Comparison of ENCODE assay signal across 25 mouse cellular contexts in the genomic region with DNA sequence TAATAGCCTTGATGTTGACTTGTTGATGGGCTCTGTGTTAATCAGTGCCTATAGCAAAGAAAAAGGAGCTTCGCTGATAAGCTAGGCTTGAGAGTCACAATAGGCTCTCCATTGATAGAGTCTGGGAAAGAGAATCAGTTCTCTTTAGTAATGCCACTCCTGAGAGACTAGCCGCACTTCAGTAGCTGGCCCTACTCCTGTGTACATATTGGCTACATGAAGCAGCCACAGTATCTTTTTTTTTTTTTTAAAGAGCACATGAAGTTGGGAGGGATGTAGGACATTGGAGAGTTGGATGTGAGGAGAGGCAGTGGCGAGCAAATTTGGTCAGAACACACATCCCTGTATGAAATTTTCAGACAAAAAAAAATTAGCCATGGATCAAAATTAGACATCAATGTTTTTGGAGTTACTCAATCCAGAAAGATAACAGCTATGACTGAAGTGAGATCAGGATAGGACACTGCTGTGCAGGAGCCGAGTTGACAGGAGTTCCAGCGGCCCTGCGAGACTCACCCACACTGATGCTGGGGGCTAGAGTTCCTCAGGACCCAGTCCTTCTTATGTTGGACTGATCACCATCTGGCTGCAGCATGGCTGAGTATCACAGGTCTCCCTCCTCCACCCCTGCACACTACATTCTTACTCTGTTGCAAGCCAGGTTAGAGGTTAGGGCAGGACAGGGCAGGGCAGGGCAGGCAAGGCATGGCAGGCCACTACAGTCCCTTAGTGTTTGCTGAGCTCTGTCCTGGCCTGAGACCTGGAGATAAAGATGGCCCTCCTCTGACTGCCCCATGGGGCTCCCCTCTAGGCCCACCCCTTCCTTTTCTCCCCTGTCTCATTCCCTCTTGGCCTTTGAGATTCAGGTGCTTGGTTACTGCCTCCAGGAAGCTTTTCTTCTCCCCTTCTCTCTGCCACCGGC. TPM values are rescaled to one million over a fixed set of nuclear protein-coding genes. Genes with fewer than 3 reads are reported as not detected.
DNase-seq lines count a peak whose midpoint lies in the region; ATAC-seq and TF ChIP-seq lines count a peak whose summit lies in the region.
"Had no signal": no experiment of that assay in that cellular context is flagged by ENCODE, and none has a peak within 500 bp of the region (broad histone marks: within the 10 kb centered on the region; RNA-seq: fewer than 3 reads in every experiment).

No protein-coding gene starts in this region.

- no peak overlapping the region for H3K27ac ChIP-seq in midbrain, embryonic 14.5 days (replicated peaks; ENCODE audit: low read depth, low read length)
- H3K27ac ChIP-seq in midbrain, postnatal 0 days (ENCODE audit: low read depth, low read length) = no peak overlapping the region
- no peak overlapping the region; the same call in 1 of the 2 replicates for H3K27ac ChIP-seq in lung, embryonic 16.5 days (ENCODE audit: low read length)
- no peak overlapping the region for H3K27ac ChIP-seq in kidney, embryonic 14.5 days (ENCODE audit: low read depth, low read length)
- H3K27ac ChIP-seq: gastrocnemius, adult 2 months; hindbrain, embryonic 10.5 days; kidney, embryonic 15.5 days had no signal

- H3K36me3 ChIP-seq in midbrain, embryonic 14.5 days (ENCODE audit: control insufficient read depth, insufficient read depth, low read length) = no peaks in the 10 kb centered on the region
- H3K36me3 ChIP-seq in midbrain, postnatal 0 days (ENCODE audit: insufficient read depth, low read length) = no peaks in the 10 kb centered on the region
- no peaks in the 10 kb centered on the region for H3K36me3 ChIP-seq in lung, embryonic 16.5 days (ENCODE audit: control insufficient read depth, insufficient read depth, low read length)
- no peaks in the 10 kb centered on the region for H3K36me3 ChIP-seq in kidney, embryonic 14.5 days (ENCODE audit: control insufficient read depth, insufficient read depth, low read length)
- H3K36me3 ChIP-seq: hindbrain, embryonic 10.5 days; kidney, embryonic 15.5 days had no signal

- ATAC-seq in midbrain, embryonic 14.5 days (ENCODE audit: low FRiP score, low TSS enrichment) = peak; percentile 29; the same call in 1 of the 2 replicates
- no peak for ATAC-seq in midbrain, postnatal 0 days (ENCODE audit: low FRiP score)
- ATAC-seq in lung, embryonic 16.5 days (ENCODE audit: low read depth) = peak; percentile 75
- ATAC-seq in kidney, embryonic 14.5 days (ENCODE audit: low FRiP score, low TSS enrichment) = no peak
- ATAC-seq: forebrain, postnatal 0 days; midbrain, embryonic 16.5 days had no signal

- no peaks in the 10 kb centered on the region for H3K27me3 ChIP-seq in midbrain, embryonic 14.5 days (ENCODE audit: control insufficient read depth, insufficient read depth, low read length)
- H3K27me3 ChIP-seq in midbrain, postnatal 0 days (ENCODE audit: insufficient read depth, low read length) = no peaks in the 10 kb centered on the region
- H3K27me3 ChIP-seq in lung, embryonic 16.5 days (ENCODE audit: control insufficient read depth, insufficient read depth, low read depth, low read length) = no peaks in the 10 kb centered on the region
- no peaks in the 10 kb centered on the region for H3K27me3 ChIP-seq in kidney, embryonic 14.5 days (ENCODE audit: control insufficient read depth, insufficient read depth, low read length)
- H3K27me3 ChIP-seq: kidney, embryonic 15.5 days had no signal

- no peak overlapping the region for H3K4me3 ChIP-seq in midbrain, embryonic 14.5 days (replicated peaks; ENCODE audit: low read depth, low read length)
- no peak overlapping the region for H3K4me3 ChIP-seq in midbrain, postnatal 0 days (ENCODE audit: low read depth, low read length)
- H3K4me3 ChIP-seq in lung, embryonic 16.5 days (ENCODE audit: low read length) = no peak overlapping the region
- H3K4me3 ChIP-seq in kidney, embryonic 14.5 days (ENCODE audit: low read length) = no peak overlapping the region
- H3K4me3 ChIP-seq: gastrocnemius, adult 2 months; hindbrain, embryonic 10.5 days; kidney, embryonic 15.5 days had no signal

- H3K9ac ChIP-seq in midbrain, embryonic 14.5 days (replicated peaks; ENCODE audit: low read length) = no peak overlapping the region
- H3K9ac ChIP-seq in midbrain, postnatal 0 days (replicated peaks; ENCODE audit: low read length, poor library complexity, severe bottlenecking) = no peak overlapping the region
- no peak overlapping the region for H3K9ac ChIP-seq in lung, embryonic 16.5 days (ENCODE audit: low read length)
- no peak overlapping the region for H3K9ac ChIP-seq in kidney, embryonic 14.5 days (ENCODE audit: low read depth, low read length)
- H3K9ac ChIP-seq: forebrain, postnatal 0 days; kidney, embryonic 15.5 days had no signal

- H3K4me2 ChIP-seq in midbrain, embryonic 14.5 days (ENCODE audit: low read length) = no peak overlapping the region
- H3K4me2 ChIP-seq in midbrain, postnatal 0 days (ENCODE audit: low read depth, low read length, poor library complexity, severe bottlenecking) = no peak overlapping the region
- H3K4me2 ChIP-seq in lung, embryonic 16.5 days (ENCODE audit: low read depth, low read length) = no peak overlapping the region
- no peak overlapping the region for H3K4me2 ChIP-seq in kidney, embryonic 14.5 days (replicated peaks; ENCODE audit: low read depth, low read length)
- H3K4me2 ChIP-seq: kidney, embryonic 15.5 days had no signal

- H3K9me3 ChIP-seq in midbrain, embryonic 14.5 days (ENCODE audit: control insufficient read depth, low read length) = no peaks in the 10 kb centered on the region; the same call in 1 of the 2 replicates
- H3K9me3 ChIP-seq in midbrain, postnatal 0 days (ENCODE audit: low read length) = no peaks in the 10 kb centered on the region
- no peaks in the 10 kb centered on the region for H3K9me3 ChIP-seq in lung, embryonic 16.5 days (ENCODE audit: control insufficient read depth, low read length)
- no peaks in the 10 kb centered on the region for H3K9me3 ChIP-seq in kidney, embryonic 14.5 days (ENCODE audit: control insufficient read depth, low read length)
- H3K9me3 ChIP-seq: hindbrain, embryonic 10.5 days; kidney, embryonic 15.5 days had no signal

- H3K4me1 ChIP-seq in midbrain, embryonic 14.5 days (ENCODE audit: control insufficient read depth, insufficient read depth, low read length) = no peaks in the 10 kb centered on the region
- H3K4me1 ChIP-seq in midbrain, postnatal 0 days (ENCODE audit: insufficient read depth, low read length) = no peaks in the 10 kb centered on the region
- no peaks in the 10 kb centered on the region for H3K4me1 ChIP-seq in lung, embryonic 16.5 days (replicated peaks; ENCODE audit: control insufficient read depth, insufficient read depth, low read length)
- H3K4me1 ChIP-seq in kidney, embryonic 14.5 days (ENCODE audit: control insufficient read depth, insufficient read depth, low read length) = no peaks in the 10 kb centered on the region
- H3K4me1 ChIP-seq: hindbrain, embryonic 10.5 days; kidney, embryonic 15.5 days had no signal

- DNase-seq in adrenal gland, adult 2 months = peak; percentile 27
- DNase-seq in adrenal gland, postnatal 10 days = no peak
- DNase-seq in midbrain, embryonic 14.5 days = no peak
- no peak for DNase-seq in midbrain, postnatal 0 days (ENCODE audit: low spot score)
- DNase-seq in adipocyte (ENCODE audit: low spot score) = no peak
- DNase-seq in spleen, postnatal 36 days (ENCODE audit: low spot score in 2 of 2) = no peak
- DNase-seq: adrenal gland, adult 8-10 months; cerebellum, adult 18-20 months; forebrain, postnatal 0 days; gastrocnemius, adult 2 months; left cerebral cortex, postnatal 4 days; right cerebral cortex, adult 18-20 months had no signal

- WGBS in midbrain, embryonic 14.5 days = 85% methylated on average over 7 of the region's 7 CpGs
- WGBS in midbrain, postnatal 0 days = 90% methylated on average over 7 of the region's 7 CpGs
- WGBS in lung, embryonic 16.5 days = 47% methylated on average over 7 of the region's 7 CpGs
- 90% methylated on average over 7 of the region's 7 CpGs for WGBS in kidney, embryonic 14.5 days

- no peak for TF ChIP-seq CTCF in midbrain, postnatal 0 days (IDR thresholded peaks at IDR 0.05)

RNA-seq across cellular contexts. Expression of gene Serpina6, which starts 1.6 kb away (rescaled TPM):
- total RNA-seq in adrenal gland, adult 2 months (2021) = 1 to 10 TPM; 1.7 to 5.4 TPM
- polyA plus RNA-seq in adrenal gland, adult 2 months (2012; rRNA removed) = 0.27 and 1.3 TPM in 2 replicates
- 10 to 100 TPM; 12.2 to 21.7 TPM for total RNA-seq in adrenal gland, postnatal 10 days (2021)
- polyA plus RNA-seq in midbrain, embryonic 14.5 days (2014; fragmentation: Nextera tagmentation; extraction: Ambion mirVana) = not detected in 2 replicates
- total RNA-seq in midbrain, postnatal 0 days (2014; rRNA removed) = not detected in 2 replicates
- not detected in 2 replicates for polyA plus RNA-seq in midbrain, postnatal 0 days (2015; fragmentation: Nextera tagmentation; extraction: Ambion mirVana)
- 1.9 and 17.1 TPM in 2 replicates for polyA plus RNA-seq in lung, embryonic 16.5 days (2015; fragmentation: Nextera tagmentation; extraction: Ambion mirVana)
- 0.47 and 0.95 TPM in 2 replicates for polyA plus RNA-seq in kidney, embryonic 14.5 days (2014; fragmentation: Nextera tagmentation; extraction: Ambion mirVana)
- total RNA-seq: forebrain, postnatal 0 days; gastrocnemius, adult 2 months; granulocyte monocyte progenitor cell, adult 5-6 weeks; layer of hippocampus, adult 18-20 months; left cerebral cortex, postnatal 4 days; megakaryocyte progenitor cell, adult 5-6 weeks; MEL had no signal
- polyA plus RNA-seq: forebrain, postnatal 0 days; hindbrain, embryonic 10.5 days; midbrain, embryonic 16.5 days had no signal

RNA-seq across cellular contexts. Expression of gene Serpina16, which starts 20.6 kb away (rescaled TPM):
- total RNA-seq in adrenal gland, adult 2 months (2021) = not detected
- polyA plus RNA-seq in adrenal gland, adult 2 months (2012; rRNA removed) = 0.10 TPM in 1 of 2 replicates, not detected in the other
- total RNA-seq in adrenal gland, postnatal 10 days (2021) = not detected
- not detected in 2 replicates for polyA plus RNA-seq in midbrain, embryonic 14.5 days (2014; fragmentation: Nextera tagmentation; extraction: Ambion mirVana)
- not detected in 2 replicates for total RNA-seq in midbrain, postnatal 0 days (2014; rRNA removed)
- polyA plus RNA-seq in midbrain, postnatal 0 days (2015; fragmentation: Nextera tagmentation; extraction: Ambion mirVana) = not detected in 2 replicates
- polyA plus RNA-seq in lung, embryonic 16.5 days (2015; fragmentation: Nextera tagmentation; extraction: Ambion mirVana) = not detected in 2 replicates
- not detected in 2 replicates for polyA plus RNA-seq in kidney, embryonic 14.5 days (2014; fragmentation: Nextera tagmentation; extraction: Ambion mirVana)
- total RNA-seq: forebrain, postnatal 0 days; gastrocnemius, adult 2 months; granulocyte monocyte progenitor cell, adult 5-6 weeks; layer of hippocampus, adult 18-20 months; left cerebral cortex, postnatal 4 days; megakaryocyte progenitor cell, adult 5-6 weeks; MEL had no signal
- polyA plus RNA-seq: embryonic facial prominence, embryonic 11.5 days; forebrain, postnatal 0 days; heart, embryonic 14.5 days; hindbrain, embryonic 10.5 days; kidney, embryonic 15.5 days; midbrain, embryonic 16.5 days; stomach, embryonic 14.5 days; thymus, postnatal 0 days had no signal

RNA-seq across cellular contexts. Expression of gene Serpina10, which starts 24.1 kb away (rescaled TPM):
- under 1 TPM in 1 of 2 experiments, not detected in 1; 0.46 TPM for total RNA-seq in adrenal gland, adult 2 months (2021)
- polyA plus RNA-seq in adrenal gland, adult 2 months (2012; rRNA removed) = not detected in 2 replicates
- total RNA-seq in adrenal gland, postnatal 10 days (2021) = 10 to 100 TPM; 11.9 to 22.2 TPM
- 0.09 TPM in 1 of 2 replicates, not detected in the other for polyA plus RNA-seq in midbrain, embryonic 14.5 days (2014; fragmentation: Nextera tagmentation; extraction: Ambion mirVana)
- not detected in 2 replicates for total RNA-seq in midbrain, postnatal 0 days (2014; rRNA removed)
- 0.04 TPM in 1 of 2 replicates, not detected in the other for polyA plus RNA-seq in midbrain, postnatal 0 days (2015; fragmentation: Nextera tagmentation; extraction: Ambion mirVana)
- 0.49 TPM in 1 of 2 replicates, not detected in the other for polyA plus RNA-seq in lung, embryonic 16.5 days (2015; fragmentation: Nextera tagmentation; extraction: Ambion mirVana)
- polyA plus RNA-seq in kidney, embryonic 14.5 days (2014; fragmentation: Nextera tagmentation; extraction: Ambion mirVana) = not detected in 2 replicates
- total RNA-seq: forebrain, postnatal 0 days; gastrocnemius, adult 2 months; granulocyte monocyte progenitor cell, adult 5-6 weeks; layer of hippocampus, adult 18-20 months; left cerebral cortex, postnatal 4 days; megakaryocyte progenitor cell, adult 5-6 weeks had no signal
- polyA plus RNA-seq: heart, embryonic 14.5 days; hindbrain, embryonic 10.5 days; midbrain, embryonic 16.5 days had no signal

RNA-seq across cellular contexts. Expression of gene Serpina1f, which starts 39.9 kb away (rescaled TPM):
- total RNA-seq in adrenal gland, adult 2 months (2021) = not detected
- not detected in 2 replicates for polyA plus RNA-seq in adrenal gland, adult 2 months (2012; rRNA removed)
- total RNA-seq in adrenal gland, postnatal 10 days (2021) = not detected
- polyA plus RNA-seq in midbrain, embryonic 14.5 days (2014; fragmentation: Nextera tagmentation; extraction: Ambion mirVana) = not detected in 2 replicates
- total RNA-seq in midbrain, postnatal 0 days (2014; rRNA removed) = not detected in 2 replicates
- not detected in 2 replicates for polyA plus RNA-seq in midbrain, postnatal 0 days (2015; fragmentation: Nextera tagmentation; extraction: Ambion mirVana)
- not detected in 2 replicates for polyA plus RNA-seq in lung, embryonic 16.5 days (2015; fragmentation: Nextera tagmentation; extraction: Ambion mirVana)
- polyA plus RNA-seq in kidney, embryonic 14.5 days (2014; fragmentation: Nextera tagmentation; extraction: Ambion mirVana) = not detected in 2 replicates
- total RNA-seq: adrenal gland, adult 8-10 months; forebrain, postnatal 0 days; gastrocnemius, adult 2 months; granulocyte monocyte progenitor cell, adult 5-6 weeks; layer of hippocampus, adult 18-20 months; left cerebral cortex, postnatal 4 days; megakaryocyte progenitor cell, adult 5-6 weeks; MEL had no signal
- polyA plus RNA-seq: embryonic facial prominence, embryonic 11.5 days; forebrain, postnatal 0 days; heart, embryonic 14.5 days; hindbrain, embryonic 10.5 days; kidney, embryonic 15.5 days; midbrain, embryonic 16.5 days; stomach, embryonic 14.5 days; thymus, postnatal 0 days had no signal

Comparison
In these comparisons a context has a peak if more than half of its experiments do, and no peak if none do; other contexts are left out.
1. ATAC-seq: peak in midbrain, embryonic 14.5 days (single experiment) and lung, embryonic 16.5 days (single experiment); none in midbrain, postnatal 0 days (single experiment) and kidney, embryonic 14.5 days (single experiment).